Mouse (Mus musculus): ENCODE data around the gene Pdpk1. TPM values are rescaled to one million over a fixed set of nuclear protein-coding genes. Genes with fewer than 3 reads are reported as not detected.
"Not testable (repeated sequence)": the region's sequence is repeated elsewhere in the genome, so short reads cannot be mapped to it uniquely, and the experiment has no call there.

Pdpk1 gene
- polyA plus RNA-seq, 1 experiment = 39.9 TPM

DNA sequence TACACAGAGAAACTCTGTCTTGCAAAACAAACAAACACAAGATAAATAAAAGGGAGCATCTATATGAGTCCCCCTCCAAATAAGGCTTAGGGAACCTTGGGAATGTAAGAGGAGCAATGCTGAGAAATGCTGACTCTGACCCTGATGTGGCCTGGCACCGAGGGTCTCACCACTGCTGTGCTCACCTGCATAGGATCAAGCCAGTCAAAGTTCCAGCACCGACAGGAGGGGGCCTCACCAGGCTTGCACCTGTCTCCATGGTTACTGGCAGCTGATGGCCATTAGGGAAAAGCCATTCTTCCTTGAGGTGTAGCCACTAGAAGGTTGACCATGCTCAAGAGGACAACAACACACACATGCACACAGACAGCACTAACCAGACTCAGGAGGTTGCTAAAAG, 7.8 kb downstream of the Pdpk1 start:
- 45% methylated on average over 2 of the region's 2 CpGs for WGBS

DNA sequence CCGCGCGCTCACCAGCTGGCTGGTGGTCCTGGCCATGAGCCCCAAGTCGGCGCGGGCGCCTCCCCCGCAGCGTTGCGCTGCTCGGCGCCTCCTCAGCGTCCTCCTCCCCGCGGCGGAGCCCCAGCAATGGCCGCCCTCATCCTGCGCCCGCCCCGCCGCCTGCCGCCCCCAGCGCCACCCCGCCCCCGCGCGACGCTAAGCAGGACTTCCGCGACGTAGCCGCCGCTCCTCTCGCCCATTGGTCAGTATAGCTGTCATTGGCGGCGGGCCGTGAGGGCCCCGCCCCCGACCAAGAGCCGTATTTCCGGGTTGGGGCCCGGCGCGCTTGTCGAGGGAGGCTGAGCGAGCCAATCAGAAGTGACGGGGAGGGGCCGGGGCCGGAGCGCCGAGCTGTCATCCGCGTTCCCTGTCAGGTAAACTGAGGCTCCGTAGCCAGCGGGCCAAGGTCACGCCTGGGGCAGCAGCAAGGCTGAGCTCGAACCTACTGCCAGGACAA, 9.3 kb downstream of the Pdpk1 start:
- no peaks in the 10 kb centered on the region for H3K27me3 ChIP-seq (ENCODE audit: control insufficient read depth, insufficient read depth, low read length)
- peak; percentile 78 for TF ChIP-seq POLR2A (IDR thresholded peaks at IDR 0.05; ENCODE audit: borderline replicate concordance, insufficient read depth, low read length)
- TF ChIP-seq CTCF (IDR thresholded peaks at IDR 0.05; ENCODE audit: borderline replicate concordance, insufficient read depth, low read depth, low read length) = no peak
- DNase-seq = peak; percentile 98
- peak overlapping the region; percentile 92 for H3K4me3 ChIP-seq (replicated peaks; ENCODE audit: insufficient read depth, low read depth, low read length)
- peak overlapping the region; percentile 66 for H3K27ac ChIP-seq (ENCODE audit: insufficient read depth, low read length)
- 2% methylated on average over 55 of the region's 57 CpGs for WGBS
- H3K4me1 ChIP-seq (ENCODE audit: control insufficient read depth, insufficient read depth, low read length) = peaks cover 8% of the 10 kb centered on the region

More for the DNA sequence above, 7.8 kb downstream of the Pdpk1 start:
- H3K27ac ChIP-seq (ENCODE audit: insufficient read depth, low read length) = no peak overlapping the region
- H3K4me1 ChIP-seq (ENCODE audit: control insufficient read depth, insufficient read depth, low read length) = peaks cover 4% of the 10 kb centered on the region; the same call in 1 of the 2 replicates
- no peak overlapping the region for H3K4me3 ChIP-seq (replicated peaks; ENCODE audit: insufficient read depth, low read depth, low read length)
- H3K27me3 ChIP-seq (ENCODE audit: control insufficient read depth, insufficient read depth, low read length) = no peaks in the 10 kb centered on the region
- peak in 1 of 2 experiments; percentile 21 for DNase-seq
- TF ChIP-seq POLR2A (IDR thresholded peaks at IDR 0.05; ENCODE audit: borderline replicate concordance, insufficient read depth, low read length) (no peak), CTCF (IDR thresholded peaks at IDR 0.05; ENCODE audit: borderline replicate concordance, insufficient read depth, low read depth, low read length) (no peak)

DNA sequence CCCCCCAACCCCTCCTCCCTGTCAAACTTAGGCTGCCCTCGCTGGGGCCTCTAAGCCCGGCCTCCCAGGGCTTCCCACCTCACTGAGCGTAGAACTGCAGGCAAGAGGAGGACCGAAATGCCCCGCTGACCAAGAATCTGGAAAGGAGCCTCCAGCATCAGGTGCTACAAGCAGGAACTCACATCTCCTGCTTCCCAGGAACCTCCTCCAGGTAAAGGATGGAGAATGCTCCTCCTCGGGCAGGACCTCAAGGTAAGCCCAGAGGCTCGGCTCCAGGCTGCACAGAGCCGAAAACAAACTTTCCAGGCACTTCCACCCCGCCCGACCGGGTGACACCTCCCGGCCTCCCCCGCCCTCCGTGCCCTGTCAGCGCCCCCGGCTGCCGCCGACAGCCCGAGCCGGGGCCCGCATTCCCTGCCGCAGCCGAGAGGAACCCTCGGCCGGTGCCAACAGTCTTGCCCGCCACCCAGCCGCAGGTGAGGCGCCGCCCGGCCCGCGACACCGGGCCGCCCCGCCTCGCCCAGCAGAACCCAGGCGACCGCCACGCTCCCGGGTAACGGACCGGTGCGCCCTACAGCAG, 9.8 kb downstream of the Pdpk1 start:
- TF ChIP-seq POLR2A (IDR thresholded peaks at IDR 0.05; ENCODE audit: borderline replicate concordance, insufficient read depth, low read length) = no peak
- TF ChIP-seq CTCF (IDR thresholded peaks at IDR 0.05; ENCODE audit: borderline replicate concordance, insufficient read depth, low read depth, low read length) = no peak
- H3K4me1 ChIP-seq (ENCODE audit: control insufficient read depth, insufficient read depth, low read length) = peaks cover 8% of the 10 kb centered on the region
- peak overlapping the region; percentile 66 for H3K27ac ChIP-seq (ENCODE audit: insufficient read depth, low read length)
- no peak for DNase-seq
- peak overlapping the region; percentile 66 for H3K4me3 ChIP-seq (replicated peaks; ENCODE audit: insufficient read depth, low read depth, low read length)
- no peaks in the 10 kb centered on the region for H3K27me3 ChIP-seq (ENCODE audit: control insufficient read depth, insufficient read depth, low read length)
- WGBS = under 1% methylated on average over 41 of the region's 43 CpGs

DNA sequence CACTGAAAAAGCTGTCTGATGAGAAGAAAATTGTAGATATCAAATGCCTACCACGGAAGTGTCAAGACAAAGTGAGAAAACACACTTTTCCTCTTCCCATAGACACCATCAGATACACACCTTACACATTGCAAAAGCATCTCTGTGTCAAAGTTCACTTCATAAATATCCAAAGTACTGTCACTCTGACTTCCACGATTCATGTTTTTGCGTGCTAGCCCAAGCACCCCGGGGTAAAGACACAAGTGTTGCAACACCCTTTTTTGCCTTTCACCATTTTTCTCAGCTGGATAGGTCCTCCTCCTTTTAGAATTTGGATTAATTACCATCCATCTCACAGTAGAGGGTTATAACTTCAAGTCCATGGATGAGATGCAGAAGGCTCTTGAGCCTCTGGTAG, 10.8 kb downstream of the Pdpk1 start:
- Histone ChIP-seq H3K27ac (ENCODE audit: insufficient read depth, low read length) (no peak overlapping the region), H3K27me3 (ENCODE audit: control insufficient read depth, insufficient read depth, low read length) (no peaks in the 10 kb centered on the region), H3K4me3 (replicated peaks; ENCODE audit: insufficient read depth, low read depth, low read length) (no peak overlapping the region), H3K4me1 (ENCODE audit: control insufficient read depth, insufficient read depth, low read length) (peaks cover 10% of the 10 kb centered on the region)
- DNase-seq = no peak
- TF ChIP-seq CTCF (IDR thresholded peaks at IDR 0.05; ENCODE audit: borderline replicate concordance, insufficient read depth, low read depth, low read length) (no peak), POLR2A (IDR thresholded peaks at IDR 0.05; ENCODE audit: borderline replicate concordance, insufficient read depth, low read length) (no peak)
- WGBS = 77% methylated on average over 4 of the region's 4 CpGs

DNA sequence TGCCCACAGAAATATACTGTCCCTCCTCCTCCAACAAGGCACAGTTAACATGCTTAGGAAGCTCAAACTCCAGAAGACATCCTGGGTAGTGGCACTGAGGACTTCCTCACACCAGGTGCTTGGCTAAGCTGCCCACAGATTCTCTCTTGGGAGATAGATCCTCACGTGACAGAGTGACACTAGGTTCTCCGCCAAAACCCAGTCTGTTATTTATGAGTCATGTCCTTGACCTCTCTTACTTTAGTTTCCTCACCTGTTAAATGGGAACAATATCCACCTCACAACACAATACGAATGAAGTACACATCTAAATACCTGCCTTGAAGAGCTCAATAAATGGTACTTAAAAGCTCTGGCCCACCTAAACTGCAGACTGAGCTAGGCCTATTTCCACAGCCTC, 11.5 kb downstream of the Pdpk1 start:
- Histone ChIP-seq H3K27ac (ENCODE audit: insufficient read depth, low read length) (no peak overlapping the region), H3K27me3 (ENCODE audit: control insufficient read depth, insufficient read depth, low read length) (no peaks in the 10 kb centered on the region), H3K4me1 (ENCODE audit: control insufficient read depth, insufficient read depth, low read length) (peaks cover 11% of the 10 kb centered on the region), H3K4me3 (replicated peaks; ENCODE audit: insufficient read depth, low read depth, low read length) (no peak overlapping the region)
- WGBS = 42% methylated on average over 3 of the region's 3 CpGs
- peak in 1 of 2 experiments; percentile 21 for DNase-seq
- TF ChIP-seq POLR2A (IDR thresholded peaks at IDR 0.05; ENCODE audit: borderline replicate concordance, insufficient read depth, low read length) = no peak
- no peak for TF ChIP-seq CTCF (IDR thresholded peaks at IDR 0.05; ENCODE audit: borderline replicate concordance, insufficient read depth, low read depth, low read length)

DNA sequence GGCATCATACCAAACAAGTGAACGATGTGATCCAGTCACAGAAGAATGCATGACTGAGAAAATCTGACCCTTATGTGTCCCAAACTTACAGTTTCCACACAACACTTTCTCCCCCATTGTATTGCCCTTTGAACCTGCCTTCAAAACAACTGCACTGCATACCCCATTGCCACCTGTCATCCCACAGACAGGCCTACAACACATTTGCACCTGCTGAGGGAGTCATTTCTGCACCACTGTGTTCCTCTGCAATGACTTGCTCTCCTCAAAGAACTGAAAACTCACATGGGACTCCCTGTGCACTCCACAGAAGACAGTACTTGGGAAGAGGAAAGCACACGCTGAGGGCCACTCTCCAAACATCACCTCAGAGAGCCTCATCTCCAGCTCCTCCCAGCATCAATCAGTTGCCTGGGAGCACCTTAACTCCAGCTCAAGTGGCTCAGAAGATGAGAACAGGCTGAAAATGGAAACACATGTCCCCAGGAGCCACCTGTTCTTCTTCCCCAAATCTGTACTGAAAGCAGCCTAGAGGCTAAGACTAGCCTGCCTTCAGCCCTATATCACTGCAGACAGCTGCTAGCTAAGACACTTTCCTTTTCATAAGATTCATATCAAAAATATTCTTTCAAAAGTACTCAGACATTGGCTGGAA, 13.4 kb downstream of the Pdpk1 start:
- 34% methylated on average over 2 of the region's 2 CpGs for WGBS
- Histone ChIP-seq H3K4me3 (replicated peaks; ENCODE audit: insufficient read depth, low read depth, low read length) (no peak overlapping the region), H3K27ac (ENCODE audit: insufficient read depth, low read length) (no peak overlapping the region), H3K27me3 (ENCODE audit: control insufficient read depth, insufficient read depth, low read length) (no peaks in the 10 kb centered on the region), H3K4me1 (ENCODE audit: control insufficient read depth, insufficient read depth, low read length) (peaks cover 11% of the 10 kb centered on the region)
- TF ChIP-seq POLR2A (IDR thresholded peaks at IDR 0.05; ENCODE audit: borderline replicate concordance, insufficient read depth, low read length) = no peak
- TF ChIP-seq CTCF (IDR thresholded peaks at IDR 0.05; ENCODE audit: borderline replicate concordance, insufficient read depth, low read depth, low read length) = no peak
- DNase-seq = no peak

DNA sequence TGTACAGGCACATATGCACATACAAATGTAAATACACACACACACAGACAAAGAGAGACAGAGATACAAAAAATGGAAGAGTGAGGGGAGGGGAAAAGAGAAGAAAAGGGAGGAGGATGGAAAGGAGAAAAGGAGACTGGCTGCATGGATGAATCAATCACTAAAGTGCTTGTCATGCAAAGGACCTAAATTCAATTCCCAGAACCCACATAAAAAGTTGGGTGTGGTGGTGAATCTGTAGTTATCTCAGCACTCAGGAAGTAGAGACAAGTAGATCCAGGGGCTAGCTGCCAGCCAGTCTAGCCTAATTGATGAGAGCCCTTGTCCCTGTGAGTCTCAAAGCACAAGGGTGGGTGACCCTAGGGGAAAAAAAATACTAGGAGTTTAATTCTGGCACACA, 16.7 kb downstream of the Pdpk1 start:
- peaks cover 17% of the 10 kb centered on the region for H3K4me1 ChIP-seq (ENCODE audit: control insufficient read depth, insufficient read depth, low read length)
- DNase-seq = no peak
- no peaks in the 10 kb centered on the region for H3K27me3 ChIP-seq (ENCODE audit: control insufficient read depth, insufficient read depth, low read length)
- TF ChIP-seq POLR2A (IDR thresholded peaks at IDR 0.05; ENCODE audit: borderline replicate concordance, insufficient read depth, low read length) (no peak), CTCF (IDR thresholded peaks at IDR 0.05; ENCODE audit: borderline replicate concordance, insufficient read depth, low read depth, low read length) (no peak)
- no peak overlapping the region for H3K27ac ChIP-seq (ENCODE audit: insufficient read depth, low read length)
- no peak overlapping the region for H3K4me3 ChIP-seq (replicated peaks; ENCODE audit: insufficient read depth, low read depth, low read length)

DNA sequence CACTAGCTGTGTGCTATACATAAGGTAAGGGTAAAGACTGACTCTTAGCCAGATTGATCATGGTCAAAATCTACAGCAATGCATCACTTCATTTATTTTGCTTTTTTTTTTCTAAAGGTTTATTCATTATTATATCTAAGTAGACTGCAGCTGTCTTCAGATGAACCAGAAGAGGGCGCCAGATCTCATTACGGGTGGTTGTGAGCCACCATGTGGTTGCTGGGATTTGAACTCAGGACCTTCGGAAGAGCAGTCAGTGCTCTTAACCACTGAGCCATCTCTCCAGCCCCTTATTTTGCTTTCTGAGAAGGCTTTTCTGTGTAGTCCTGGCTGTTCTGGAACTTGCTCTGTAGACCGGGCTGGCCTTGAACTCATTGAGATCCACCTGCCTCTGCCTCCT, 17.8 kb downstream of the Pdpk1 start:
- H3K27me3 ChIP-seq (ENCODE audit: control insufficient read depth, insufficient read depth, low read length); H3K27ac ChIP-seq (ENCODE audit: insufficient read depth, low read length); H3K4me3 ChIP-seq (replicated peaks; ENCODE audit: insufficient read depth, low read depth, low read length); DNase-seq: not testable (repeated sequence)
- 84% methylated on average over 4 of the region's 4 CpGs for WGBS
- H3K4me1 ChIP-seq (ENCODE audit: control insufficient read depth, insufficient read depth, low read length) = peaks cover 15% of the 10 kb centered on the region
